ENCODE assay signal across 9 mouse cellular contexts in genomic region chr4:87650837-87651236, GRCm38 (mm10).
A peak's percentile ranks its signal among the peaks of the same experiment; 100 is the strongest.
DNase-seq lines count a peak whose midpoint lies in the region; ATAC-seq and TF ChIP-seq lines count a peak whose summit lies in the region.
"Had no signal": no experiment of that assay in that cellular context is flagged by ENCODE, and none has a peak within 500 bp of the region (broad histone marks: within the 10 kb centered on the region; RNA-seq: fewer than 3 reads in every experiment).

No protein-coding gene starts in this region.

- peak; percentile 19 for DNase-seq in gastrocnemius, adult 2 months
- no peak for DNase-seq in gastrocnemius, postnatal 4 days (ENCODE audit: low spot score in 2 of 2)
- peak; percentile 23 for DNase-seq in right cerebral cortex, adult 18-20 months
- no peak for DNase-seq in right cerebral cortex, postnatal 25 days
- DNase-seq in hindbrain, embryonic 14.5 days (ENCODE audit: low spot score), result no peak
- DNase-seq in urinary bladder, postnatal 10 days (ENCODE audit: low spot score), result no peak
- no peak for DNase-seq in stomach, postnatal 0 days (ENCODE audit: low spot score)
- no peak for DNase-seq in adrenal gland, adult 18-20 months (ENCODE audit: low spot score in 2 of 2)

- TF ChIP-seq CTCF in gastrocnemius, adult 2 months (IDR thresholded peaks at IDR 0.05), result no peak
- no peak for TF ChIP-seq CTCF in stomach, postnatal 0 days (IDR thresholded peaks at IDR 0.05; ENCODE audit: low read depth)

- H3K27ac ChIP-seq in gastrocnemius, adult 2 months, result no peak overlapping the region
- no peak overlapping the region for H3K27ac ChIP-seq in hindbrain, embryonic 14.5 days
- H3K27ac ChIP-seq in stomach, postnatal 0 days (replicated peaks), result no peak overlapping the region

- H3K36me3 ChIP-seq in hindbrain, embryonic 14.5 days (replicated peaks; ENCODE audit: control insufficient read depth, insufficient read depth), result no peaks in the 10 kb centered on the region
- no peaks in the 10 kb centered on the region for H3K36me3 ChIP-seq in stomach, postnatal 0 days (ENCODE audit: control insufficient read depth, insufficient read depth, low read length)

- no peak for TF ChIP-seq EP300 in stomach, postnatal 0 days (optimal IDR thresholded peaks at IDR 0.05)

- intact Hi-C loops in gastrocnemius, adult 2 months (cut with DNase I), result no loop called here

- H3K9me3 ChIP-seq in hindbrain, embryonic 14.5 days (ENCODE audit: control insufficient read depth, low read length), result no peaks in the 10 kb centered on the region
- no peaks in the 10 kb centered on the region for H3K9me3 ChIP-seq in stomach, postnatal 0 days (ENCODE audit: control insufficient read depth, low read length)
- H3K9me3 ChIP-seq: megakaryocyte, embryonic 14.5 days had no signal

- no peak overlapping the region for H3K4me3 ChIP-seq in gastrocnemius, adult 2 months
- H3K4me3 ChIP-seq in hindbrain, embryonic 14.5 days (replicated peaks; ENCODE audit: low read length), result no peak overlapping the region
- no peak overlapping the region for H3K4me3 ChIP-seq in stomach, postnatal 0 days (ENCODE audit: low read depth, low read length)
- H3K4me3 ChIP-seq: megakaryocyte, embryonic 14.5 days had no signal

- H3K4me2 ChIP-seq in hindbrain, embryonic 14.5 days (replicated peaks), result no peak overlapping the region
- no peak overlapping the region for H3K4me2 ChIP-seq in stomach, postnatal 0 days (replicated peaks; ENCODE audit: low read depth)

- peaks cover 15% of the 10 kb centered on the region for H3K4me1 ChIP-seq in hindbrain, embryonic 14.5 days (replicated peaks; ENCODE audit: control insufficient read depth, insufficient read depth, low read length)
- 0 out of 2 replicates have a peak, but pooled peaks cover 2% of the 10 kb centered on the region for H3K4me1 ChIP-seq in stomach, postnatal 0 days (replicated peaks; ENCODE audit: control insufficient read depth, insufficient read depth)
- H3K4me1 ChIP-seq: megakaryocyte, embryonic 14.5 days had no signal

- H3K9ac ChIP-seq in hindbrain, embryonic 14.5 days, result no peak overlapping the region
- no peak overlapping the region for H3K9ac ChIP-seq in stomach, postnatal 0 days (ENCODE audit: low read length)

- no peaks in the 10 kb centered on the region for H3K27me3 ChIP-seq in hindbrain, embryonic 14.5 days (ENCODE audit: control insufficient read depth, insufficient read depth, low read length)
- H3K27me3 ChIP-seq in stomach, postnatal 0 days (ENCODE audit: control insufficient read depth, insufficient read depth, low read length), result no peaks in the 10 kb centered on the region
- H3K27me3 ChIP-seq: megakaryocyte, embryonic 14.5 days had no signal

- WGBS in hindbrain, embryonic 14.5 days, result 15% methylated on average over 6 of the region's 6 CpGs
- WGBS in stomach, postnatal 0 days, result 78% methylated on average over 6 of the region's 6 CpGs

- peak; percentile 53; the same call in 1 of the 2 replicates for ATAC-seq in hindbrain, embryonic 14.5 days (ENCODE audit: low FRiP score)
- no peak for ATAC-seq in stomach, postnatal 0 days (ENCODE audit: low FRiP score, low TSS enrichment)

Comparison
In these comparisons a context has a peak if more than half of its experiments do, and no peak if none do; other contexts are left out.
1. DNase-seq: peak in gastrocnemius, adult 2 months (single experiment) and right cerebral cortex, adult 18-20 months (single experiment); none in gastrocnemius, postnatal 4 days (0 of 2), right cerebral cortex, postnatal 25 days (single experiment), hindbrain, embryonic 14.5 days (single experiment), urinary bladder, postnatal 10 days (single experiment), stomach, postnatal 0 days (single experiment) and adrenal gland, adult 18-20 months (0 of 2).